Mouse (Mus musculus): ENCODE measurements around the gene Dennd4a. TPM values are rescaled to one million over a fixed set of nuclear protein-coding genes. Genes with fewer than 3 reads are reported as not detected.

Dennd4a gene
- polyA plus RNA-seq, 1 experiment from 2014 or later: 8.4 TPM

GRCm38 (mm10) chr9:64803373-64804214 is 7.5 kb upstream of the Dennd4a start:
- Histone ChIP-seq H3K4me1 (ENCODE audit: control insufficient read depth, insufficient read depth, low read length) (no peaks in the 10 kb centered on the region), H3K9me3 (replicated peaks; ENCODE audit: control insufficient read depth, low read length) (no peaks in the 10 kb centered on the region), H3K4me3 (ENCODE audit: low read depth, low read length) (no peak overlapping the region), H3K36me3 (ENCODE audit: control insufficient read depth, insufficient read depth, low read length) (no peaks in the 10 kb centered on the region), H3K27ac (ENCODE audit: low read depth, low read length) (no peak overlapping the region), H3K9ac (ENCODE audit: low read depth, low read length) (no peak overlapping the region), H3K4me2 (no peak overlapping the region), H3K27me3 (ENCODE audit: control insufficient read depth, insufficient read depth, low read length) (no peaks in the 10 kb centered on the region)
- 76% methylated on average over 5 of the region's 5 CpGs for WGBS (ENCODE audit: insufficient replicate concordance)
- no peak for ATAC-seq (replicated peaks; ENCODE audit: insufficient number of reproducible peaks, low FRiP score, low TSS enrichment)

GRCm38 (mm10) chr9:64805875-64806274 is 5.3 kb upstream of the Dennd4a start:
- 52% methylated on average over 5 of the region's 5 CpGs for WGBS (ENCODE audit: insufficient replicate concordance)
- Histone ChIP-seq H3K4me3 (ENCODE audit: low read depth, low read length) (no peak overlapping the region), H3K27ac (ENCODE audit: low read depth, low read length) (no peak overlapping the region), H3K9me3 (replicated peaks; ENCODE audit: control insufficient read depth, low read length) (no peaks in the 10 kb centered on the region), H3K36me3 (ENCODE audit: control insufficient read depth, insufficient read depth, low read length) (no peaks in the 10 kb centered on the region), H3K4me1 (ENCODE audit: control insufficient read depth, insufficient read depth, low read length) (no peaks in the 10 kb centered on the region), H3K27me3 (ENCODE audit: control insufficient read depth, insufficient read depth, low read length) (no peaks in the 10 kb centered on the region), H3K4me2 (no peak overlapping the region), H3K9ac (ENCODE audit: low read depth, low read length) (no peak overlapping the region)
- no peak for ATAC-seq (replicated peaks; ENCODE audit: insufficient number of reproducible peaks, low FRiP score, low TSS enrichment)

GRCm38 (mm10) chr9:64806335-64807060 is 4.6 kb upstream of the Dennd4a start:
- Histone ChIP-seq H3K4me2 (no peak overlapping the region), H3K4me3 (ENCODE audit: low read depth, low read length) (no peak overlapping the region), H3K9ac (ENCODE audit: low read depth, low read length) (no peak overlapping the region), H3K27ac (ENCODE audit: low read depth, low read length) (no peak overlapping the region), H3K9me3 (replicated peaks; ENCODE audit: control insufficient read depth, low read length) (no peaks in the 10 kb centered on the region), H3K36me3 (ENCODE audit: control insufficient read depth, insufficient read depth, low read length) (no peaks in the 10 kb centered on the region), H3K27me3 (ENCODE audit: control insufficient read depth, insufficient read depth, low read length) (no peaks in the 10 kb centered on the region), H3K4me1 (ENCODE audit: control insufficient read depth, insufficient read depth, low read length) (no peaks in the 10 kb centered on the region)
- no peak for ATAC-seq (replicated peaks; ENCODE audit: insufficient number of reproducible peaks, low FRiP score, low TSS enrichment)
- WGBS (ENCODE audit: insufficient replicate concordance): 51% methylated on average over 6 of the region's 6 CpGs

DNA sequence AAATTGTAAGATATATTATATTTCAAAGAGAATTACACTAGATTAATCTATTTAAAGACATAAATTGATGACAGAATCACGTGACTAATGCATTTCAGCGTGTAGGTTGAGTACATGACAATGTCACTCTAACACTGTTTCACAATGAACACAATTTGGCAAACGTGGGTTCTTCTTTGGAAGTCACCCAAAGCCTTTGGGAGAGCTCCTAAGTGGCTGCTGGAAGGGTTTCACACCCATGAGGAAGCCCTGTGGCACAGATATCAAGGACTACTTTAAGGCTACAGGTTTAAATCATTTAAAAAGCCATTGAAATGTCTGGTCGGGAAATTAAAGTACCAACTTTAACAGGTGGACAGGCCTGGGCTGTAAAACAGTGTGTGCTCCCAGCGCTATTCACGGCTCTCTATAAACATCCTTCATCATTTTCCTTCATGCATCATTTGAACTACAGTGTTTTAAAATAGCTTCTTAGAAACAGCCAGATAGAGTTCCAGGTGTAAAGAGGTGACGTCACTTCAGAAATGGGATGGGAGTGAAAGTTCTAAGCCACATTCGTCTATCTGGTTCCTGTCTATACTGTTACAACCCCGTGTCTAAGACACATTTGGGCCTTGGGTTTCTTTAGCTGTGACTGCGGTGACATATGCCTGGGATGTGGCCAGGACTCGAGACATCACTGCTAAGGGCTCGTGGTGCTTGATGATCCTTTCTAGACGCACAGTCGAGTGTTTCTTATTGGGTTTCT is 3.9 kb upstream of the Dennd4a start:
- no peak for ATAC-seq (replicated peaks; ENCODE audit: insufficient number of reproducible peaks, low FRiP score, low TSS enrichment)
- H3K9ac ChIP-seq (ENCODE audit: low read depth, low read length): no peak overlapping the region
- no peak overlapping the region for H3K4me3 ChIP-seq (ENCODE audit: low read depth, low read length)
- H3K27me3 ChIP-seq (ENCODE audit: control insufficient read depth, insufficient read depth, low read length): no peaks in the 10 kb centered on the region
- H3K9me3 ChIP-seq (replicated peaks; ENCODE audit: control insufficient read depth, low read length): no peaks in the 10 kb centered on the region
- peaks cover 2% of the 10 kb centered on the region for H3K4me1 ChIP-seq (ENCODE audit: control insufficient read depth, insufficient read depth, low read length)
- no peaks in the 10 kb centered on the region for H3K36me3 ChIP-seq (ENCODE audit: control insufficient read depth, insufficient read depth, low read length)
- H3K27ac ChIP-seq (ENCODE audit: low read depth, low read length): no peak overlapping the region
- WGBS (ENCODE audit: insufficient replicate concordance): 78% methylated on average over 14 of the region's 14 CpGs
- H3K4me2 ChIP-seq: no peak overlapping the region

GRCm38 (mm10) chr9:64809851-64810250 is 1.3 kb upstream of the Dennd4a start:
- Histone ChIP-seq H3K4me2 (no peak overlapping the region), H3K36me3 (ENCODE audit: control insufficient read depth, insufficient read depth, low read length) (no peaks in the 10 kb centered on the region), H3K27me3 (ENCODE audit: control insufficient read depth, insufficient read depth, low read length) (no peaks in the 10 kb centered on the region), H3K27ac (ENCODE audit: low read depth, low read length) (no peak overlapping the region), H3K4me1 (ENCODE audit: control insufficient read depth, insufficient read depth, low read length) (peaks cover 5% of the 10 kb centered on the region), H3K9ac (ENCODE audit: low read depth, low read length) (no peak overlapping the region), H3K4me3 (ENCODE audit: low read depth, low read length) (no peak overlapping the region), H3K9me3 (replicated peaks; ENCODE audit: control insufficient read depth, low read length) (no peaks in the 10 kb centered on the region)
- no peak for ATAC-seq (replicated peaks; ENCODE audit: insufficient number of reproducible peaks, low FRiP score, low TSS enrichment)
- WGBS (ENCODE audit: insufficient replicate concordance): 76% methylated on average over 3 of the region's 3 CpGs

- peak overlapping the region; percentile 90 for H3K27ac ChIP-seq (ENCODE audit: low read depth, low read length)
- H3K4me2 ChIP-seq: peak overlapping the region; percentile 68
- peak; percentile 66 for ATAC-seq (replicated peaks; ENCODE audit: insufficient number of reproducible peaks, low FRiP score, low TSS enrichment)
- no peaks in the 10 kb centered on the region for H3K27me3 ChIP-seq (ENCODE audit: control insufficient read depth, insufficient read depth, low read length)
- peaks cover 5% of the 10 kb centered on the region for H3K4me1 ChIP-seq (ENCODE audit: control insufficient read depth, insufficient read depth, low read length)
- no peaks in the 10 kb centered on the region for H3K36me3 ChIP-seq (ENCODE audit: control insufficient read depth, insufficient read depth, low read length)
- H3K9me3 ChIP-seq (replicated peaks; ENCODE audit: control insufficient read depth, low read length): no peaks in the 10 kb centered on the region
- 1% methylated on average over 54 of the region's 59 CpGs for WGBS (ENCODE audit: insufficient replicate concordance)
- H3K4me3 ChIP-seq (ENCODE audit: low read depth, low read length): peak overlapping the region; percentile 89
- peak overlapping the region; percentile 81 for H3K9ac ChIP-seq (ENCODE audit: low read depth, low read length)
Observed at GRCm38 (mm10) chr9:64811538-64812474, 666 bp downstream of the Dennd4a start.

GRCm38 (mm10) chr9:64812475-64812860 is 1.3 kb downstream of the Dennd4a start:
- Histone ChIP-seq H3K4me2 (peak overlapping the region; percentile 68), H3K27ac (ENCODE audit: low read depth, low read length) (no peak overlapping the region), H3K9ac (ENCODE audit: low read depth, low read length) (peak overlapping the region; percentile 81), H3K9me3 (replicated peaks; ENCODE audit: control insufficient read depth, low read length) (no peaks in the 10 kb centered on the region), H3K4me1 (ENCODE audit: control insufficient read depth, insufficient read depth, low read length) (peaks cover 5% of the 10 kb centered on the region), H3K4me3 (ENCODE audit: low read depth, low read length) (peak overlapping the region; percentile 89), H3K36me3 (ENCODE audit: control insufficient read depth, insufficient read depth, low read length) (no peaks in the 10 kb centered on the region), H3K27me3 (ENCODE audit: control insufficient read depth, insufficient read depth, low read length) (no peaks in the 10 kb centered on the region)
- no peak for ATAC-seq (replicated peaks; ENCODE audit: insufficient number of reproducible peaks, low FRiP score, low TSS enrichment)
- 25% methylated on average over 1 of the region's 1 CpGs for WGBS (ENCODE audit: insufficient replicate concordance)

- no peak for ATAC-seq (replicated peaks; ENCODE audit: insufficient number of reproducible peaks, low FRiP score, low TSS enrichment)
- Histone ChIP-seq H3K27ac (ENCODE audit: low read depth, low read length) (no peak overlapping the region), H3K9ac (ENCODE audit: low read depth, low read length) (no peak overlapping the region), H3K4me2 (no peak overlapping the region), H3K4me3 (ENCODE audit: low read depth, low read length) (no peak overlapping the region), H3K4me1 (ENCODE audit: control insufficient read depth, insufficient read depth, low read length) (peaks cover 5% of the 10 kb centered on the region), H3K27me3 (ENCODE audit: control insufficient read depth, insufficient read depth, low read length) (no peaks in the 10 kb centered on the region), H3K36me3 (ENCODE audit: control insufficient read depth, insufficient read depth, low read length) (no peaks in the 10 kb centered on the region), H3K9me3 (replicated peaks; ENCODE audit: control insufficient read depth, low read length) (no peaks in the 10 kb centered on the region)
- 80% methylated on average over 6 of the region's 6 CpGs for WGBS (ENCODE audit: insufficient replicate concordance)
Observed at GRCm38 (mm10) chr9:64814273-64814672, 3.1 kb downstream of the Dennd4a start.

All from heart, embryonic 11.5 days (tissue).